Mouse (Mus musculus): ENCODE results near the gene Mrpl30.

- TF ChIP-seq CTCF (IDR thresholded peaks at IDR 0.05; ENCODE audit: extremely low read depth, insufficient read depth, low read length) (no peak), POLR2A (IDR thresholded peaks at IDR 0.05; ENCODE audit: extremely low read depth, insufficient read depth, low read length) (no peak)
Observed at GRCm38 (mm10) chr1:37891400-37891799, 1.1 kb downstream of the Mrpl30 start.

Data from cortical plate, adult 2 months (tissue).